Mouse (Mus musculus) gastrocnemius, postnatal 25 days (tissue): ENCODE results near the gene Sf3b6. TPM values are rescaled to one million over a fixed set of nuclear protein-coding genes. Genes with fewer than 3 reads are reported as not detected.

Source experiments
- DNase-seq: peaks from one replicate; pipeline ENCODE4 v3.0.0; 2022
- total RNA-seq, 2 experiments: library from RNA; stranded (reverse); gene quantifications; 1 replicate in 1 of 2; 2 replicates in 1 of 2; pipeline ENCODE4 v1.2.3; 2021

The Sf3b6 gene
- total RNA-seq, 2 experiments from 2014 or later, result 31.8 to 35.6 TPM

GRCm38 (mm10) chr12:4840741-4841140, 23.4 kb downstream of the Sf3b6 start:
- peak; percentile 15 for DNase-seq

GRCm38 (mm10) chr12:4841392-4841887, 24.1 kb downstream of the Sf3b6 start, which contains the start of gene Fkbp1b:
Gene Fkbp1b, minus strand, starts transcription at chr12:4841591.
- peak; percentile 62 for DNase-seq

- DNase-seq, result no peak
These were observed 25.1 kb downstream of the Sf3b6 start for GRCm38 (mm10) chr12:4842456-4842855.

GRCm38 (mm10) chr12:4842890-4843597, 25.7 kb downstream of the Sf3b6 start, which contains the start of gene Wdcp:
Gene Wdcp, plus strand, starts transcription at chr12:4843303.
- DNase-seq, result peak; percentile 88

GRCm38 (mm10) chr12:4843741-4844140, 26.4 kb downstream of the Sf3b6 start:
- DNase-seq, result no peak

GRCm38 (mm10) chr12:4856160-4856559, 38.8 kb downstream of the Sf3b6 start:
- DNase-seq, result no peak

GRCm38 (mm10) chr12:4856834-4857233, 39.5 kb downstream of the Sf3b6 start:
- DNase-seq, result no peak

- no peak for DNase-seq
These were observed 42.0 kb downstream of the Sf3b6 start for GRCm38 (mm10) chr12:4859241-4859914.

GRCm38 (mm10) chr12:4862672-4863071, 45.3 kb downstream of the Sf3b6 start:
- no peak for DNase-seq

- no peak for DNase-seq
These were observed 46.5 kb downstream of the Sf3b6 start for GRCm38 (mm10) chr12:4863654-4864337.

- no peak for DNase-seq
These were observed 47.0 kb downstream of the Sf3b6 start for GRCm38 (mm10) chr12:4864338-4864690.

- DNase-seq, result no peak
These were observed 51.6 kb downstream of the Sf3b6 start for GRCm38 (mm10) chr12:4868924-4869323.

GRCm38 (mm10) chr12:4871260-4871659, 53.9 kb downstream of the Sf3b6 start:
- no peak for DNase-seq

GRCm38 (mm10) chr12:4872273-4872672, 54.9 kb downstream of the Sf3b6 start:
- no peak for DNase-seq

GRCm38 (mm10) chr12:4872983-4873477, 55.7 kb downstream of the Sf3b6 start:
- DNase-seq, result no peak

- no peak for DNase-seq
These were observed 56.2 kb downstream of the Sf3b6 start for GRCm38 (mm10) chr12:4873531-4873930.

GRCm38 (mm10) chr12:4874161-4874927, 57.0 kb downstream of the Sf3b6 start, which contains the start of gene Mfsd2b:
Gene Mfsd2b, minus strand, starts transcription at chr12:4874359.
- DNase-seq, result peak; percentile 52

GRCm38 (mm10) chr12:4875623-4876022, 58.3 kb downstream of the Sf3b6 start:
- DNase-seq, result no peak
